Mouse (Mus musculus): ENCODE results near the gene Skint9. TPM values are rescaled to one million over a fixed set of nuclear protein-coding genes. Genes with fewer than 3 reads are reported as not detected.

The Skint9 gene
- not detected in 2 replicates for polyA plus RNA-seq (2012; rRNA removed)

DNA sequence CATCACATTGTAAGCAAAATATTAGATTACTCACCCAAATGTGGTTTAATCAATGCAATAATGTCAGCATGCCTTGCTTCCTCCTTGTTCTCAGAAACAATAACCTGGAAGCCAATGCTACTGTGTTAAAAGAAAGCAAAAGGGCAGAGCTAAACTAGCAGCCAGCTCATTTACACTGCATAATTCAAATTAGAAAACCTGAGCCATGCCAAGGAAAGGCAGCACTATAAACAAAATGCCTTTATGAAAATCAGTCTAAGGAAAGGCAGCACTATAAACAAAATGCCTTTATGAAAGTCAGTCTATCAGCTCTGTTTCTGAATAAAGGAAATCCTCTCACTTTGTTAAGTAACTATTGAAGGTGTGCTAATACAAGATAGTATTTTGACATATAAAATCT is at the start of gene Skint9:
TSS of gene Skint9 (minus strand) at position 101 of the 400 bp plus-strand sequence.

Other genes with a start within 250 kb of the Skint9 start
- gene Skint3, start 201.7 kb downstream of the Skint9 start, polyA plus RNA-seq (2012; rRNA removed), result not detected in 2 replicates
- gene Skint2, start 123.2 kb upstream of the Skint9 start, polyA plus RNA-seq (2012; rRNA removed), result not detected in 2 replicates

All from central nervous system, embryonic 11.5 days (tissue).